Mouse (Mus musculus) limb, embryonic 13.5 days (tissue): Measurements from ENCODE around the gene Cdyl2. TPM values are rescaled to one million over a fixed set of nuclear protein-coding genes. Genes with fewer than 3 reads are reported as not detected.

Source experiments
- ATAC-seq: fragments of 200-750 bp; cut with Nextera tagmentation; 2 replicates; pipeline ENCODE4 v1.8.0; 2017; ENCODE audit warnings: low read depth, moderate number of reproducible peaks, moderate TSS enrichment; ENCODE audit not compliant: low FRiP score
- H3K27ac ChIP-seq: fragments of 300-500 bp; sonication (generic); 2 replicates; pipeline ENCODE4 v1.5.1; 2015; ENCODE audit warnings: inconsistent platforms, mild to moderate bottlenecking, moderate library complexity
- H3K27me3 ChIP-seq: fragments of 300-500 bp; sonication (generic); 2 replicates; pipeline ENCODE4 v1.6.1; 2015; ENCODE audit warnings: mild to moderate bottlenecking, inconsistent platforms
- H3K36me3 ChIP-seq: fragments of 300-500 bp; sonication (generic); 2 replicates; pipeline ENCODE4 v1.6.1; 2015; ENCODE audit warnings: inconsistent platforms, mild to moderate bottlenecking, moderate library complexity
- H3K4me1 ChIP-seq: fragments of 300-500 bp; sonication (generic); 2 replicates; pipeline ENCODE4 v1.6.1; 2015; ENCODE audit warnings: inconsistent platforms
- H3K4me2 ChIP-seq: fragments of 300-500 bp; sonication (generic); replicated peaks from 2 replicates; pipeline ENCODE4 v1.6.1; 2015; ENCODE audit warnings: inconsistent platforms, mild to moderate bottlenecking, moderate library complexity
- H3K4me3 ChIP-seq: fragments of 300-500 bp; sonication (generic); 2 replicates; pipeline ENCODE4 v1.5.1; 2015; ENCODE audit warnings: moderate library complexity, mild to moderate bottlenecking, inconsistent platforms
- H3K9ac ChIP-seq: fragments of 300-500 bp; sonication (generic); 2 replicates; pipeline ENCODE4 v1.6.1; 2015; ENCODE audit warnings: mild to moderate bottlenecking, inconsistent platforms
- H3K9me3 ChIP-seq: fragments of 300-500 bp; sonication (generic); 2 replicates; pipeline ENCODE4 v1.6.1; 2016; ENCODE audit warnings: inconsistent platforms
- WGBS: fragments of 180-500 bp; shearing (Covaris S2); methylation state at CpG from one replicate; pipeline ENCODE4 v1.1.7; 2015; 5-methylcytosine and 5-hydroxymethylcytosine counted together
- polyA plus RNA-seq: library from polyadenylated mRNA; unstranded; fragments of >200 nt; fragmentation: Nextera tagmentation; extraction: Ambion mirVana; gene quantifications from 2 replicates; pipeline ENCODE4 v1.2.1, GENCODE M21; 2015

Cdyl2 gene
- polyA plus RNA-seq, 1 experiment from 2014 or later = 9.5 TPM

DNA sequence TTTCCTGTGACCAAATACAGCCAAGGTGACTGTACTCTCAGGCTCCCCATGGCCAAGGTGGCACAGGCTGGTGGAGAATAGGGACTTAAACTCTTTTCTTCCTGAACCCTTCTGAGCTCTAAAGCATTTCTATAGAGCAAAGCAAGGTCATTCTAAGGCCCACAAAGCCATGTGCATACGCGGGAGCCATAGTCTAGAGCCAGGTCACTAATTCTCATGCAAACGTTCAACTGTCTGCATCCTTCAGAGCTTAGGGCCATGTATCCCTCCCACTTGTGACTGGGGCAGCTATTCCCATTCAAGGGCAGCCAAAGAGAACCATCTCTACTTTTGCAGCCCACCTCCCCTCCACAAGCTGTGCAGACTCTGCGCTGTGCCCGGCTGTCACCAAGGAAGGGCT is 159.7 kb downstream of the Cdyl2 start:
- Histone ChIP-seq H3K4me3 (no peak overlapping the region), H3K4me1 (no peaks in the 10 kb centered on the region), H3K36me3 (peaks cover 8% of the 10 kb centered on the region), H3K27me3 (no peaks in the 10 kb centered on the region), H3K27ac (no peak overlapping the region), H3K9ac (no peak overlapping the region), H3K4me2 (no peak overlapping the region), H3K9me3 (no peaks in the 10 kb centered on the region)
- ATAC-seq = no peak
- 83% methylated on average over 5 of the region's 5 CpGs for WGBS

DNA sequence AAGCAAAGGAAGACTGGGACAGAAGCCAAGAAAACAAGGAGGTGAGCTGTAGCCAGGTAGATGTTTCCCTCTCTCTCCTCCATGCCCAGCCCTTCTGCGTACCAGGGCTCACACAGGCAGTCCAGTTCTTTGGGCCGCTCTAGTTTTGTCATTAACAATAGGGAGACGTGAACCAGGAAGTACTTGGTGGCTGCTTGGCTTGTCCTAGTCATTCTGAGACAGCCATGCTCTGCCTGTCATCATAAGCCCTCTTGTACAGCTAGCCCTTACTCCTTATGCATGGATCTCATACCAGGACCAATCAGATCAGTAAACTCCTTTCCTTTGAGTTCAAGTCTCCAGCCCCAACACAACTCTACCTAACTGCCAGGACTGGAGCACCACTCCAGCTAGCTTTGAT is 180.0 kb downstream of the Cdyl2 start:
- ATAC-seq = no peak
- H3K27ac ChIP-seq = no peak overlapping the region
- 86% methylated on average over 3 of the region's 3 CpGs for WGBS

DNA sequence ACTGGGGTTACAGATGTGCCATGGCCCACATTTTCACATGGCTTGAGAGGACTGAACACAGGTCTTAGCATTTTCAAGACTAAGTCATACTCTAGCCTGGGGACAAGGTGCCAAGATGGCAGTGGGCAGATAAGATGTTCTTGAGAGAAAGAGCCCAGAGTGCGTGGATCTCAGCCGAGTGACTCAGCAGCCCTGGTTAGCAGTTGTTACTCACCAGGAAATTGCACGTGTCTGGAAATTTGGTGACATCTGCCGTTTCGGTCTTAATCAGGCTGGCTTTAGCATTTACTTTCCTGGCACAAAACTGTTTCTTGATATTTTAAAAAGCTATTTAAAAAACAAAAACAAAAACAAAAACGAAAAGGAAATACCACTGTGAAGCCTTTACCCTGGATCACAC is 180.5 kb downstream of the Cdyl2 start:
- Histone ChIP-seq H3K4me1 (no peaks in the 10 kb centered on the region), H3K9ac (no peak overlapping the region), H3K27ac (no peak overlapping the region), H3K4me2 (no peak overlapping the region), H3K4me3 (no peak overlapping the region), H3K9me3 (no peaks in the 10 kb centered on the region), H3K27me3 (no peaks in the 10 kb centered on the region), H3K36me3 (no peaks in the 10 kb centered on the region)
- 82% methylated on average over 6 of the region's 6 CpGs for WGBS
- ATAC-seq = no peak

More for the DNA sequence above, 180.0 kb downstream of the Cdyl2 start:
- no peaks in the 10 kb centered on the region for H3K27me3 ChIP-seq
- H3K36me3 ChIP-seq = no peaks in the 10 kb centered on the region
- no peaks in the 10 kb centered on the region for H3K4me1 ChIP-seq
- H3K9ac ChIP-seq = no peak overlapping the region
- no peak overlapping the region for H3K4me3 ChIP-seq
- no peak overlapping the region for H3K4me2 ChIP-seq
- no peaks in the 10 kb centered on the region for H3K9me3 ChIP-seq

DNA sequence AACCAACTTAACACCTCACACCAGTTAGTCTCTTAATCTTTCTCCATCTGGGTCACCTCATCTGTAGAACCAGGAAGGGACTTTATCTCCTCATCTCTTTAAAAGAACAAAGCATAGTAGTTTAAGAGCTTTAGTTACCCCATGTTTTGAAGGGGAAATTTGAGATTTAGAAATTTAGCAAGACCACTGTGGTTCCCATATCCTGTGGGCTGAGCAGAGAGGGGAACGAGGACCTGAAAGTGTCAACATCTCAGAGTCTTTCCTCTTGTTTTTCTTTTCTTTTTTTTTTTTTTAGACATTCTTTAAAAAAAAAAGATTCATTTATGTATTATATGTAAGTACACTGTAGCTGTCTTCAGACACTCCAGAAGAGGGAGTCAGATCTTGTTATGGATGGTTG is 189.4 kb downstream of the Cdyl2 start:
- Histone ChIP-seq H3K9me3 (no peaks in the 10 kb centered on the region), H3K36me3 (no peaks in the 10 kb centered on the region), H3K9ac (no peak overlapping the region), H3K4me1 (no peaks in the 10 kb centered on the region), H3K27ac (no peak overlapping the region), H3K4me3 (no peak overlapping the region), H3K27me3 (no peaks in the 10 kb centered on the region), H3K4me2 (no peak overlapping the region)
- 86% methylated on average over 1 of the region's 1 CpGs for WGBS
- ATAC-seq = no peak

DNA sequence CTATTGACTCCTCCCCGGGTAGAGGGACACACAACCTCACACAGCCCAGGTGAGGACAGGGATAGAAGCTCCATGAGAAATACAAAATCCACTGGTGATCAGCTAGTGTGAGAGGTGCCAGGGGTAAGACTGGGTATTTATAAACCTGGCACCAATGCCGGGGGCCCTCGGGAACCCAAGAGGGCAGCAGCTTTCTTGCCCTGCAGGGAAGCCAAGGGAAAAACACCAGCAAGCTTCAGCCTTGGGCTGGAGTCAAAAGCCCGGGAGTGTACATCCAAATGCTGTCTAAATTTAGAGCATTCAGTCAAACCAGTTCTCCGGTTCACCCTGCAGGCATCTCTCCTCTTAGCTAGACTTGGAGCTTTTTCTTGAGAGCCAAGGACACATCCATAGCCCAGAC is 189.9 kb downstream of the Cdyl2 start:
- no peaks in the 10 kb centered on the region for H3K4me1 ChIP-seq
- no peaks in the 10 kb centered on the region for H3K9me3 ChIP-seq
- H3K4me3 ChIP-seq = no peak overlapping the region
- ATAC-seq = no peak
- H3K36me3 ChIP-seq = no peaks in the 10 kb centered on the region
- H3K9ac ChIP-seq = no peak overlapping the region
- H3K4me2 ChIP-seq = no peak overlapping the region
- H3K27me3 ChIP-seq = no peaks in the 10 kb centered on the region
- 81% methylated on average over 5 of the region's 5 CpGs for WGBS
- H3K27ac ChIP-seq = no peak overlapping the region

DNA sequence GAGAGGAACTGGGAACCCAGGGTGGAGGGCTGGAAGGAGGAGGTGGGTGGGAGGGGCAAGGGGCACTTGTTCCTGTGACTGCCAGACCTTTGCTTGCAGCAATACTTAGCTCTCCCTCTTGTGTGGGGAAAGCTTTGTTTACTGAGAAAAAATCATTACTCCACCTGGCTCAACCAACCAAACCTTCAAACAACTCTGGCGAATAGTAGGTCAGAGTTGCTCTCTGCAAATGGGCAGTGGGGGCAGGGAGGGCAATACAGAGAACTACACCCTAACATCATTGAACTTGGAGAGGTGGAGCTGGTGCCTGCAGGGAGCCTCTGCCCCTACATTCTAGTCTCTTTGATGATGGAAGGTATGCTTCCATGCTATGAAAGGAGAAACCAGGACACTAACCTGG is 192.7 kb downstream of the Cdyl2 start:
- Histone ChIP-seq H3K9me3 (no peaks in the 10 kb centered on the region), H3K4me2 (no peak overlapping the region), H3K4me3 (no peak overlapping the region), H3K27me3 (0 out of 2 replicates have a peak, but pooled peaks cover 2% of the 10 kb centered on the region), H3K9ac (no peak overlapping the region), H3K27ac (no peak overlapping the region), H3K36me3 (no peaks in the 10 kb centered on the region), H3K4me1 (no peaks in the 10 kb centered on the region)
- WGBS = 88% methylated on average over 1 of the region's 1 CpGs
- ATAC-seq = no peak

DNA sequence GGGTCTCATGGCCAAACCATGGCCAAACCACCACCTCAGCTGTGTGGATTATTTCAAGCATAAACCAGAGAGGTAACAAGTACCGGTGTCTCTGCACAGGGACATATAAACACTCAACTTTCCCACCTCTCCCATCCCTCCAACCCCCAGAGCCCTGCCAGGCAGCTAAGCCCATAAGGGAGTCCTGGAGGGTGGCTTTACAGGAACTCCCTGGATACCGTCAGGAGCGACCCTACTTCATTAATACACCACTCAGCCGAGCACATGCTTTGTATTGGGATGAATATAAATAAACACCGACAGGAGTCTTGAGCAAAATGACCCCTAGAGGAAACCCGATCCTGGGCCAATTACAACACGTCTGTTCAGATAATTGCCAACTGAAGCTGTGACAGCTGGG is 194.0 kb downstream of the Cdyl2 start:
- Histone ChIP-seq H3K9me3 (0 out of 2 replicates have a peak, but pooled peaks cover under 1% of the 10 kb centered on the region), H3K9ac (no peak overlapping the region), H3K4me2 (no peak overlapping the region), H3K4me1 (no peaks in the 10 kb centered on the region), H3K27me3 (0 out of 2 replicates have a peak, but pooled peaks cover 2% of the 10 kb centered on the region), H3K4me3 (no peak overlapping the region), H3K36me3 (no peaks in the 10 kb centered on the region), H3K27ac (no peak overlapping the region)
- ATAC-seq = no peak
- 22% methylated on average over 7 of the region's 7 CpGs for WGBS

DNA sequence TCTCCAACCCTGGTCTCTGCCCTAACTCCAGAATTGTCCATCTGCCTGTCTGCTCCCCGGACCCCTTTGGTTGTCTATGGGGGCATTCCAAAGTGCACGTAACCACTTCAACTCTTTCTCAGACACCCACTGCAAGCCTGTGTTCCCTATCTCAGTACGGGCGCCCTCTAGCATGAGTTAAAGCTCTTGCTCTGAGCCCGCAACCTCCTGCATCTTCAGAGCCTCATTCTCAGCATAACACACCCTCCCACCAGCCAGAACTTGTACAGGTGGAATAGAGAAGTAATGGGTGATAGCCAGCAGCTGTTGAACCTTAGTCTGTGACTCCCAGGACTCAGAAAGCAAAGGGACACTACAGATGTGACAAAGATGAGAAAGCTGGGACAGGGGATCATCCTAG is 196.0 kb downstream of the Cdyl2 start:
- Histone ChIP-seq H3K36me3 (no peaks in the 10 kb centered on the region), H3K27ac (no peak overlapping the region), H3K27me3 (0 out of 2 replicates have a peak, but pooled peaks cover 2% of the 10 kb centered on the region), H3K9ac (no peak overlapping the region), H3K4me2 (no peak overlapping the region), H3K9me3 (peaks cover 4% of the 10 kb centered on the region; the same call in 1 of the 2 replicates), H3K4me3 (no peak overlapping the region), H3K4me1 (no peaks in the 10 kb centered on the region)
- 81% methylated on average over 5 of the region's 5 CpGs for WGBS
- ATAC-seq = no peak

DNA sequence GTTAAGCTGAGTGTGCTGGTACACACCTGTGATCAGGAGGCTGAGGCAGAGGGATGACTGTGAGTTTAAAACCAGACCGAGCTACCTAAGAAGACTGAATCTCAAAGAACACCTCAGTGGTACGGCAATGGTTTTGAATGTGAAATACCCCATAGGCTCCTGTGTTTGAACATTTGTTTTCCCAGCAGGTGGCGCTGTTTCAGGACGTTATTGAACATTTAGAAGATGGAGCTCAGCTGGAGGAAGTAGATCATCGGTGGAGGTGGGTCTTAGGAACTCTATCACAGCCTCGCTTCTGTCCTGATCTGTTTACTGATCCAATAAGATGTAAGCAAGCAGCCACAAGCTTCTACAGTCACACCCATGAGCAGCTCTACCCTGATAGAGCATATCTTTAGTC is 199.7 kb downstream of the Cdyl2 start:
- H3K4me2 ChIP-seq = no peak overlapping the region
- H3K27ac ChIP-seq = no peak overlapping the region
- H3K9ac ChIP-seq = no peak overlapping the region
- peaks cover 4% of the 10 kb centered on the region; the same call in 1 of the 2 replicates for H3K9me3 ChIP-seq
- 80% methylated on average over 6 of the region's 6 CpGs for WGBS
- ATAC-seq = no peak
- no peaks in the 10 kb centered on the region for H3K36me3 ChIP-seq
- 0 out of 2 replicates have a peak, but pooled peaks cover 2% of the 10 kb centered on the region for H3K27me3 ChIP-seq
- H3K4me3 ChIP-seq = no peak overlapping the region
- no peaks in the 10 kb centered on the region for H3K4me1 ChIP-seq

DNA sequence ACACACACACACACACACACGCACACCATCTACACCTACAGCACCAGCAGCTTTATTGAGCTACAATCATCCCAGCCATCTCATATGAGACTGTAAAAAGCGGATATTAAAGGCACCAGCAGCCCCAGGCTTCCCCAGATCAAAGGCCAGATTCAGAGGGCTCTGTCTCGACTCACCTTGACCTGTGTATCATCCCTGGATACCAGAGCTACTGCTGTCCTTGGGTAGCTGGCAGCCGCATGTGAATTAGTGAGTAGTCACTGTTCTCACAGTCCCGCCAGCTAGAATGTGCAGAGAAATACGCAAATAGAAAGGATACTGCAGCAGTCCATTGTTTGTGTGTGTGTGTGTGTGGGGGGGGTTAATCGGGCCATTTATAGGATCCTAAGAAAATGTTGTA is 204.1 kb downstream of the Cdyl2 start:
- no peak overlapping the region for H3K4me3 ChIP-seq
- 72% methylated on average over 7 of the region's 7 CpGs for WGBS
- H3K36me3 ChIP-seq = no peaks in the 10 kb centered on the region

DNA sequence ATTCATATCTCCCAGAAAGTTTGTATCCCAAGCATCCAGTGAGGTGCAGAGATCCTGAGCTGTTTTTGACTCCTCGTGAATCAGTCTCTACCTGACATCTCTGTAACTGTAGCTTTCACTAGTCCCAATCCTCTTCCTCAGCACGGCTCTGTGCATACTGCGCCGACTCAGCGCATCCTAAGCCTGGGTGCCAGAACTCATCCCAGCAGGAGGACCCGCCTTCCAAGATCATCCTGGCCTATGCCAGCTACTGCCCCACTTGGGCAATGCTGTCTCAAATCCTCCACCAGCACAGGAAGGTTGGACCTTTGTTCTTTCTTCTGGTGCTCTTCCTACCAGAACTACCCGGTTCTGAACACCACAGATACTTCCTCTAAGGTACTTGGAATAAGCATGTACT is 207.9 kb downstream of the Cdyl2 start:
- no peak overlapping the region for H3K4me2 ChIP-seq
- H3K4me3 ChIP-seq = no peak overlapping the region
- H3K4me1 ChIP-seq = no peaks in the 10 kb centered on the region
- H3K27me3 ChIP-seq = no peaks in the 10 kb centered on the region
- no peak overlapping the region for H3K27ac ChIP-seq
- H3K9ac ChIP-seq = no peak overlapping the region
- H3K36me3 ChIP-seq = no peaks in the 10 kb centered on the region
- 88% methylated on average over 7 of the region's 7 CpGs for WGBS
- H3K9me3 ChIP-seq = no peaks in the 10 kb centered on the region
- ATAC-seq = no peak

More for the DNA sequence above, 204.1 kb downstream of the Cdyl2 start:
- Histone ChIP-seq H3K4me1 (no peaks in the 10 kb centered on the region), H3K27me3 (no peaks in the 10 kb centered on the region), H3K9me3 (peaks cover 3% of the 10 kb centered on the region; the same call in 1 of the 2 replicates), H3K27ac (no peak overlapping the region), H3K4me2 (no peak overlapping the region), H3K9ac (no peak overlapping the region)
- ATAC-seq = no peak
